Mouse (Mus musculus): Measurements from ENCODE around the gene Erich2. TPM values are rescaled to one million over a fixed set of nuclear protein-coding genes. Genes with fewer than 3 reads are reported as not detected.

The Erich2 gene
- polyA plus RNA-seq, 1 experiment from 2014 or later = 0.38 TPM

GRCm38 (mm10) chr2:70572251-70572650 lies 63.6 kb downstream of the Erich2 start:
- no peak for ATAC-seq (ENCODE audit: insufficient number of reproducible peaks, insufficient read depth, low FRiP score, low TSS enrichment, low read depth)
- Histone ChIP-seq H3K9me3 (no peaks in the 10 kb centered on the region), H3K9ac (replicated peaks) (no peak overlapping the region), H3K4me2 (no peak overlapping the region), H3K27ac (no peak overlapping the region), H3K36me3 (no peaks in the 10 kb centered on the region), H3K4me1 (replicated peaks) (peaks cover 20% of the 10 kb centered on the region), H3K4me3 (replicated peaks) (no peak overlapping the region), H3K27me3 (peaks cover 62% of the 10 kb centered on the region)
- WGBS = 62% methylated on average over 9 of the region's 9 CpGs

DNA sequence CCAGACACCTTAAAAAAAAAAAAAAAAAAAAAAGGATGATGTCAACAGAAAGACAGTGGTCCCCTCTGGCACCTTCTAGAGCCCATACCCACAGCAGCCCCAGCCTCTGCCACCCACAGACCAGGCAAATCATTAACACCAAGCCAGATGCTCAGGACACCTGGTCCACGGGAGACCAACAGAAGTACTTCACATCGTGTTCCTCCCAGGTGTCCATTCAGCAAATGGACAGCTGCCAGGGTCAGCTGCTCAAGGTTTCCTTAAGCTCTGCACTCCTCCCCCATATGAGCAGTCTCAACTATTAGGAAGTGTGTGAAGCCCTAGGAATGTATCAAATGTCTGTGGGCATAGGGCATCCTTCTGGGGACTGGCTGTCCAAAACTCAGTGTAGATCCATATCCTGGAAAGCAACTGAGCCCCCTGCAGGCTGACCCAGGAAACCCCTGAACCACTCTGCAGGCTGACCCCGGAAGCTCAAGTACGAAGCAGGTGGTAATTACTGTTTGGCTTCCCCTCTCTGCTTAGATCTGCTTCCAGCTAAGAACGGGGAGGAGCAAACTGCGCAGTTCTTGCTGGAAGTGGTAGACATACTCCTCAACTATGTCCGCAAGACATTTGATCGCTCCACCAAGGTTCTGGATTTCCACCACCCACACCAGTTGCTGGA lies 65.1 kb downstream of the Erich2 start:
- peaks cover 5% of the 10 kb centered on the region for H3K4me1 ChIP-seq (replicated peaks)

DNA sequence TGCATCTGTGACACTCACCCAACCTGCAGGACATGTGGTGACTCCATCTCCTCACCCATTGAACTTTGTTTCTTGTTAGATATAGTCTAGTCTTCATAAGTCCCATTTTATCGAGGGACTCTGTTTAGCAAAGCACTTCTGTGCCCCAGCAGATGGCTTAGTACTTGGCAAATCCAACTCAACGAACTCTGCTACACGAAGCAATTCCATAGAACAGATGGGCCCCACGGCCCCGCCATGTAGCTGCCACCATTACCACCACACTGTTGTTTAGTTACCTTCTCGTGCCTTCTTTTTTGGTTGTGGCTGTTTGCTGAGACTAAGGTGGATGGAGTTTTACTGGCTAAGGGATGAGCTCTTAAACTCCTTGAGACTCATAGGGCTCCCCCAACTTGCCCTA lies 79.6 kb downstream of the Erich2 start:
- ATAC-seq (ENCODE audit: insufficient number of reproducible peaks, insufficient read depth, low FRiP score, low TSS enrichment, low read depth) = no peak
- Histone ChIP-seq H3K4me3 (replicated peaks) (no peak overlapping the region), H3K9ac (replicated peaks) (no peak overlapping the region), H3K4me1 (replicated peaks) (no peaks in the 10 kb centered on the region), H3K4me2 (no peak overlapping the region), H3K9me3 (no peaks in the 10 kb centered on the region), H3K27ac (no peak overlapping the region), H3K27me3 (peaks cover 4% of the 10 kb centered on the region; the same call in 1 of the 2 replicates), H3K36me3 (no peaks in the 10 kb centered on the region)
- 88% methylated on average over 6 of the region's 6 CpGs for WGBS

More for the DNA sequence above, 65.1 kb downstream of the Erich2 start:
- Histone ChIP-seq H3K27ac (no peak overlapping the region), H3K27me3 (peaks cover 48% of the 10 kb centered on the region), H3K9ac (replicated peaks) (no peak overlapping the region), H3K9me3 (no peaks in the 10 kb centered on the region), H3K36me3 (no peaks in the 10 kb centered on the region), H3K4me3 (replicated peaks) (no peak overlapping the region), H3K4me2 (no peak overlapping the region)
- WGBS = 67% methylated on average over 8 of the region's 8 CpGs
- ATAC-seq (ENCODE audit: insufficient number of reproducible peaks, insufficient read depth, low FRiP score, low TSS enrichment, low read depth) = no peak

Other genes starting within 250 kb of the Erich2 start
- 0.92 and 1.0 TPM in 2 replicates for gene Sp5, start 33.9 kb upstream of the Erich2 start, polyA plus RNA-seq (2016; fragmentation: Nextera tagmentation; extraction: Ambion mirVana)
- 0.28 and 0.33 TPM in 2 replicates for gene Gad1, start 44.3 kb downstream of the Erich2 start, polyA plus RNA-seq (2016; fragmentation: Nextera tagmentation; extraction: Ambion mirVana)
- 144 and 152 TPM in 2 replicates for gene Gorasp2, start 152.8 kb downstream of the Erich2 start, polyA plus RNA-seq (2016; fragmentation: Nextera tagmentation; extraction: Ambion mirVana)
- 5.2 and 5.9 TPM in 2 replicates for gene Gm26558, start 153.3 kb downstream of the Erich2 start, polyA plus RNA-seq (2016; fragmentation: Nextera tagmentation; extraction: Ambion mirVana)